Mouse (Mus musculus): ENCODE results near the gene Dusp16. TPM values are rescaled to one million over a fixed set of nuclear protein-coding genes. Genes with fewer than 3 reads are reported as not detected.
"Not testable (repeated sequence)": the region's sequence is repeated elsewhere in the genome, so short reads cannot be mapped to it uniquely, and the experiment has no call there.

The Dusp16 gene
- polyA plus RNA-seq, 1 experiment from 2014 or later, result 19.7 TPM

DNA sequence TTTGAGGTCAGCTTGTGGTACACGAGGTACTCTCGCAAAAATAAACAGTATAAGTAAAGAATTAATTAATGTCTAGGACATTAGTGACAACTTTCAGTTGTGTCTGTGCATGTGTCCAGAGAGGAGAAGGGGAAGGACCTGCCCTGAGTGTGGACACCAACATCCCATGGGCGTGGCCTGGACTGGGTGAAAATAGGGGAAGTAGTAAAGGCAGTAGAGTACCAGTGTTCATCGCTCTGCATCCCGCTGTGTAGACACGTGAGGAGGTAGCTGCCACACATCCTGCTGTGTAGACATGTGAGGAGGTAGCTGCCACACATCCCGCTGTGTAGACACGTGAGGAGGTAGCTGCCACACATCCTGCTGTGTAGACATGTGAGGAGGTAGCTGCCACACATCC, 118.7 kb downstream of the Dusp16 start:
- H3K4me1 ChIP-seq; H3K36me3 ChIP-seq (replicated peaks); H3K9me3 ChIP-seq; H3K27ac ChIP-seq; H3K27me3 ChIP-seq (ENCODE audit: poor library complexity, severe bottlenecking); H3K4me3 ChIP-seq; DNase-seq (ENCODE audit: extremely low spot score, low spot score): not testable (repeated sequence)
- 89% methylated on average over 8 of the region's 8 CpGs for WGBS

GRCm38 (mm10) chr6:134670881-134671411, 121.5 kb downstream of the Dusp16 start:
- no peak for DNase-seq (ENCODE audit: extremely low spot score, low spot score)
- H3K4me1 ChIP-seq, result peaks cover under 1% of the 10 kb centered on the region; the same call in 1 of the 2 replicates
- 76% methylated on average over 4 of the region's 4 CpGs for WGBS
- H3K36me3 ChIP-seq (replicated peaks), result no peaks in the 10 kb centered on the region
- H3K9me3 ChIP-seq, result no peaks in the 10 kb centered on the region
- H3K4me3 ChIP-seq, result no peak overlapping the region
- no peak overlapping the region for H3K27ac ChIP-seq
- no peaks in the 10 kb centered on the region for H3K27me3 ChIP-seq (ENCODE audit: poor library complexity, severe bottlenecking)

DNA sequence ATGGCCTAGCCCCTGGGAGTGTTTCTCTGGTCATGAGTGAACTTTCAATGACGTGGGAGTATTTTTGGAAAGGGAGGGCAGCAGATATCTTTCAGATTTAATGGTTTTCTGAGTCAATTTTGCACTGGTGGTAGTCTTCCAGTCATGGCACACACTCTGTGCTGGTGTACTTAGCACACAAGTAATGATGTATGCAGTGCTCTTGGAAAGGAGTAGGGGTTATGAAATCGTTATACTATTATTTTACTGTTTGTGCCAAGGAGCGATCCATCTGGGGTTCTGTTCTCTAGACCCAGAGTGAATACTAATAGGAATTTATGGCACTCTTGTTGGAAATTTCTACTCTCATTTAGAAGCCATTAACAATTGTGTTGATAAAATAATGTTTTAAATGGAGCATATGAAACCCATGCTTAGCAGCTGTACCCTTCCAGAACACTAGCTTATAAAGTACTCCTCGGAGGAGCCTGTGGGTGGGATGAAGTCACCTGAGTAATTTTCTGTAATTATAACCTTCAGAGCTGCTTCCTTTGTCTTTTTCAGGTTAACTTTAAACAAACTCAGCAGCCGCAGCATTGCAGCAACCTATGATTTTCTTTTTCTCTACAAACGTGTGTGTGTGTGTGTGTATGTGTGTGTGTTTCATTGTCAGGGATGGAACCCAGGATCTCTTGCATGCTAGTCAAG, 123.1 kb downstream of the Dusp16 start:
- Histone ChIP-seq H3K4me1 (no peaks in the 10 kb centered on the region), H3K27me3 (ENCODE audit: poor library complexity, severe bottlenecking) (no peaks in the 10 kb centered on the region), H3K36me3 (replicated peaks) (no peaks in the 10 kb centered on the region), H3K9me3 (no peaks in the 10 kb centered on the region), H3K4me3 (no peak overlapping the region), H3K27ac (no peak overlapping the region)
- DNase-seq (ENCODE audit: extremely low spot score, low spot score), result no peak
- 85% methylated on average over 6 of the region's 6 CpGs for WGBS

GRCm38 (mm10) chr6:134668519-134668918, 123.9 kb downstream of the Dusp16 start:
- WGBS, result 91% methylated on average over 2 of the region's 2 CpGs
- Histone ChIP-seq H3K36me3 (replicated peaks) (no peaks in the 10 kb centered on the region), H3K4me1 (no peaks in the 10 kb centered on the region), H3K27ac (no peak overlapping the region), H3K27me3 (ENCODE audit: poor library complexity, severe bottlenecking) (no peaks in the 10 kb centered on the region), H3K4me3 (no peak overlapping the region), H3K9me3 (no peaks in the 10 kb centered on the region)
- no peak for DNase-seq (ENCODE audit: extremely low spot score, low spot score)

GRCm38 (mm10) chr6:134665817-134666216, 126.6 kb downstream of the Dusp16 start:
- WGBS, result 91% methylated on average over 9 of the region's 9 CpGs
- Histone ChIP-seq H3K27me3 (ENCODE audit: poor library complexity, severe bottlenecking) (no peaks in the 10 kb centered on the region), H3K4me1 (no peaks in the 10 kb centered on the region), H3K9me3 (no peaks in the 10 kb centered on the region), H3K36me3 (replicated peaks) (no peaks in the 10 kb centered on the region), H3K27ac (no peak overlapping the region), H3K4me3 (no peak overlapping the region)
- no peak for DNase-seq (ENCODE audit: extremely low spot score, low spot score)

Other genes starting within 250 kb of the Dusp16 start
- gene Lrp6, start 225.7 kb downstream of the Dusp16 start, polyA plus RNA-seq (2016; fragmentation: Nextera tagmentation; extraction: Ambion mirVana), result 25.4 and 25.9 TPM in 2 replicates
- gene Mansc1, start 160.1 kb downstream of the Dusp16 start, polyA plus RNA-seq (2016; fragmentation: Nextera tagmentation; extraction: Ambion mirVana), result 0.55 and 0.63 TPM in 2 replicates
- gene Borcs5, start 153.1 kb downstream of the Dusp16 start, polyA plus RNA-seq (2016; fragmentation: Nextera tagmentation; extraction: Ambion mirVana), result 18.4 and 20.1 TPM in 2 replicates
- 0.86 and 1.1 TPM in 2 replicates for gene Crebl2, start 37.5 kb upstream of the Dusp16 start, polyA plus RNA-seq (2016; fragmentation: Nextera tagmentation; extraction: Ambion mirVana)
- 28.7 and 28.8 TPM in 2 replicates for gene Gpr19, start 106.0 kb upstream of the Dusp16 start, polyA plus RNA-seq (2016; fragmentation: Nextera tagmentation; extraction: Ambion mirVana)
- 17.9 and 19.0 TPM in 2 replicates for gene Cdkn1b, start 127.8 kb upstream of the Dusp16 start, polyA plus RNA-seq (2016; fragmentation: Nextera tagmentation; extraction: Ambion mirVana)
- 2.5 and 3.1 TPM in 2 replicates for gene Apold1, start 189.1 kb upstream of the Dusp16 start, polyA plus RNA-seq (2016; fragmentation: Nextera tagmentation; extraction: Ambion mirVana)
- 115 and 116 TPM in 2 replicates for gene Ddx47, start 219.0 kb upstream of the Dusp16 start, polyA plus RNA-seq (2016; fragmentation: Nextera tagmentation; extraction: Ambion mirVana)

Measured in forebrain, embryonic 10.5 days (tissue).